Mouse (Mus musculus) heart, adult 18-20 months (tissue): Measurements from ENCODE around the gene Gm15091. TPM values are rescaled to one million over a fixed set of nuclear protein-coding genes. Genes with fewer than 3 reads are reported as not detected.
"Not testable (repeated sequence)": the region's sequence is repeated elsewhere in the genome, so short reads cannot be mapped to it uniquely, and the experiment has no call there.

Experiments used
- DNase-seq, 2 experiments: peaks; one replicate each; pipeline ENCODE4 v3.0.0; 2021 to 2022; ENCODE audit warnings: mixed read lengths in 1 of 2
- long read RNA-seq, 2 experiments: library from polyadenylated mRNA; stranded (forward); transcript quantifications; one replicate each; pipeline ENCODE4 v2.0.0; 2021
- total RNA-seq, 2 experiments: library from RNA; stranded (reverse); gene quantifications; 2 replicates each; pipeline ENCODE4 v1.2.3; 2021

Gm15091 gene
- not detected for total RNA-seq
- long read RNA-seq, experiment 1 = 0 reads
- long read RNA-seq, experiment 2 = 0 reads

DNA sequence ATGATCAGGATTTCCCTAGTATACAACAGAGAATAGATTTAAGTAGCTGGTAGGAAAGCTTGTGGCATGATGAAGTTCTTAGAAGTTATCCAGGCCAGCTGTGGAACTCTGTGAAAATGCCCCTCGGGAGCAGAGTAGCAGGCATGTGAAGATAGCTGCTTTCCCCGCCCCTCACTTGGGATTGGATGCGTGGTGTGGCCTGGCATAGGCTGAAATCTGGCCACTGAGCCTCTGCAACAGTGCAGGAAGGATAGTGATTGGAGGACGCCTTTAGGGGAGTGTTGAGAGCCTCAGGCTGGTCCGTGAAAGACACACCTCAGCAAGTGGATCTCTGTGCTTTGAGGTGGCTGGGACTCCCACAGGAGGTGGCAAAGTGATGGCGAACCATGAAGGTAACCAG lies at the start of gene Gm15091:
Gene Gm15091 (plus strand): TSS at position 301 of the 400 bp plus-strand sequence.
- not testable (repeated sequence) for DNase-seq

Other genes with a start within 250 kb of the Gm15091 start
- not detected for gene Gm15097, start 157.2 kb upstream of the Gm15091 start, total RNA-seq